Comparison of ENCODE assay signal across 8 mouse cellular contexts in genomic region chr10:41519640-41520409, GRCm38 (mm10). TPM values are rescaled to one million over a fixed set of nuclear protein-coding genes. Genes with fewer than 3 reads are reported as not detected.
A peak's percentile ranks its signal among the peaks of the same experiment; 100 is the strongest.
DNase-seq lines count a peak whose midpoint lies in the region; ATAC-seq lines count a peak whose summit lies in the region.

No protein-coding gene starts in this region.

- H3K36me3 ChIP-seq in embryonic facial prominence, embryonic 13.5 days = peaks cover 12% of the 10 kb centered on the region; the same call in 1 of the 2 replicates
- peaks cover 24% of the 10 kb centered on the region for H3K36me3 ChIP-seq in heart, embryonic 13.5 days
- peaks cover 13% of the 10 kb centered on the region for H3K36me3 ChIP-seq in liver, embryonic 15.5 days (replicated peaks)
- no peaks in the 10 kb centered on the region for H3K36me3 ChIP-seq in neural tube, embryonic 14.5 days (ENCODE audit: control insufficient read depth, insufficient read depth, low read length)

- H3K4me3 ChIP-seq in embryonic facial prominence, embryonic 13.5 days = peak overlapping the region; percentile 72
- peak overlapping the region; percentile 95 for H3K4me3 ChIP-seq in heart, embryonic 13.5 days
- H3K4me3 ChIP-seq in liver, embryonic 15.5 days (replicated peaks) = peak overlapping the region; percentile 99
- H3K4me3 ChIP-seq in neural tube, embryonic 14.5 days (ENCODE audit: low read depth, low read length) = peak overlapping the region; percentile 75

- H3K27me3 ChIP-seq in embryonic facial prominence, embryonic 13.5 days = no peaks in the 10 kb centered on the region
- H3K27me3 ChIP-seq in heart, embryonic 13.5 days (replicated peaks) = no peaks in the 10 kb centered on the region
- H3K27me3 ChIP-seq in liver, embryonic 15.5 days = no peaks in the 10 kb centered on the region
- H3K27me3 ChIP-seq in neural tube, embryonic 14.5 days (ENCODE audit: control insufficient read depth, insufficient read depth, low read length) = no peaks in the 10 kb centered on the region

- no peak; the same call in 1 of the 2 replicates for ATAC-seq in embryonic facial prominence, embryonic 13.5 days (ENCODE audit: insufficient number of reproducible peaks, insufficient read depth, low FRiP score, low TSS enrichment, low read depth)
- ATAC-seq in heart, embryonic 13.5 days (ENCODE audit: extremely low read depth, insufficient number of reproducible peaks, low FRiP score, low TSS enrichment) = peak; percentile 45
- ATAC-seq in liver, embryonic 15.5 days (ENCODE audit: insufficient read depth) = peak; percentile 38
- peak; percentile 6; the same call in 1 of the 2 replicates for ATAC-seq in neural tube, embryonic 14.5 days (ENCODE audit: low read depth)

- peaks cover 18% of the 10 kb centered on the region for H3K4me1 ChIP-seq in embryonic facial prominence, embryonic 13.5 days
- peaks cover 36% of the 10 kb centered on the region for H3K4me1 ChIP-seq in heart, embryonic 13.5 days
- peaks cover 32% of the 10 kb centered on the region for H3K4me1 ChIP-seq in liver, embryonic 15.5 days (replicated peaks)
- H3K4me1 ChIP-seq in neural tube, embryonic 14.5 days (ENCODE audit: control insufficient read depth, insufficient read depth, low read length) = peaks cover 15% of the 10 kb centered on the region

- peak overlapping the region; percentile 97 for H3K27ac ChIP-seq in embryonic facial prominence, embryonic 13.5 days
- peak overlapping the region; percentile 97 for H3K27ac ChIP-seq in heart, embryonic 13.5 days (replicated peaks)
- H3K27ac ChIP-seq in liver, embryonic 15.5 days (replicated peaks) = peak overlapping the region; percentile 93
- peak overlapping the region; percentile 100 for H3K27ac ChIP-seq in neural tube, embryonic 14.5 days (ENCODE audit: low read depth, low read length)

- DNase-seq in B cell, adult 2 months = peak; percentile 70 to 77
- peak; percentile 75 for DNase-seq in R1 (ENCODE audit: low read depth, low spot score)
- peak; percentile 65 for DNase-seq in kidney, postnatal 14 days
- DNase-seq in urinary bladder, postnatal 10 days (ENCODE audit: low spot score) = peak; percentile 14

- H3K9me3 ChIP-seq in embryonic facial prominence, embryonic 13.5 days = no peaks in the 10 kb centered on the region
- no peaks in the 10 kb centered on the region for H3K9me3 ChIP-seq in heart, embryonic 13.5 days
- H3K9me3 ChIP-seq in liver, embryonic 15.5 days (replicated peaks) = no peaks in the 10 kb centered on the region
- no peaks in the 10 kb centered on the region for H3K9me3 ChIP-seq in neural tube, embryonic 14.5 days (ENCODE audit: control insufficient read depth, low read length)

- WGBS in embryonic facial prominence, embryonic 13.5 days = under 1% methylated on average over 65 of the region's 65 CpGs
- whole genome bisulfite sequencing in heart, embryonic 13.5 days = under 1% methylated on average over 61 of the region's 65 CpGs
- under 1% methylated on average over 65 of the region's 65 CpGs for WGBS in liver, embryonic 15.5 days (ENCODE audit: insufficient replicate concordance)
- WGBS in neural tube, embryonic 14.5 days = under 1% methylated on average over 65 of the region's 65 CpGs

- peak overlapping the region; percentile 84 for H3K4me2 ChIP-seq in embryonic facial prominence, embryonic 13.5 days
- H3K4me2 ChIP-seq in heart, embryonic 13.5 days = peak overlapping the region; percentile 94
- H3K4me2 ChIP-seq in liver, embryonic 15.5 days = peak overlapping the region; percentile 83
- H3K4me2 ChIP-seq in neural tube, embryonic 14.5 days (ENCODE audit: low read depth, low read length) = peak overlapping the region; percentile 73

- peak overlapping the region; percentile 86 for H3K9ac ChIP-seq in embryonic facial prominence, embryonic 13.5 days
- peak overlapping the region; percentile 99 for H3K9ac ChIP-seq in heart, embryonic 13.5 days
- H3K9ac ChIP-seq in liver, embryonic 15.5 days = peak overlapping the region; percentile 98
- H3K9ac ChIP-seq in neural tube, embryonic 14.5 days (replicated peaks; ENCODE audit: low read depth, low read length) = peak overlapping the region; percentile 88

RNA-seq across cellular contexts. Expression of gene Cd164, which starts 0.6 kb away (rescaled TPM):
- 154 and 165 TPM in 2 replicates for polyA plus RNA-seq in embryonic facial prominence, embryonic 13.5 days (2015; fragmentation: Nextera tagmentation; extraction: Ambion mirVana)
- polyA plus RNA-seq in heart, embryonic 13.5 days (2015; fragmentation: Nextera tagmentation; extraction: Ambion mirVana) = 166 and 169 TPM in 2 replicates
- 57.8 and 61.8 TPM in 2 replicates for polyA plus RNA-seq in liver, embryonic 15.5 days (2015; fragmentation: Nextera tagmentation; extraction: Ambion mirVana)
- 44.6 and 65.9 TPM in 2 replicates for polyA plus RNA-seq in neural tube, embryonic 14.5 days (2014; fragmentation: Nextera tagmentation; extraction: Ambion mirVana)

RNA-seq across cellular contexts. Expression of gene Ppil6, which starts 29.6 kb away (rescaled TPM):
- polyA plus RNA-seq in embryonic facial prominence, embryonic 13.5 days (2015; fragmentation: Nextera tagmentation; extraction: Ambion mirVana) = 0.50 and 0.63 TPM in 2 replicates
- 1.1 and 1.3 TPM in 2 replicates for polyA plus RNA-seq in heart, embryonic 13.5 days (2015; fragmentation: Nextera tagmentation; extraction: Ambion mirVana)
- 0.12 and 0.20 TPM in 2 replicates for polyA plus RNA-seq in liver, embryonic 15.5 days (2015; fragmentation: Nextera tagmentation; extraction: Ambion mirVana)
- 1.7 and 3.5 TPM in 2 replicates for polyA plus RNA-seq in neural tube, embryonic 14.5 days (2014; fragmentation: Nextera tagmentation; extraction: Ambion mirVana)

RNA-seq across cellular contexts. Expression of gene Smpd2, which starts 29.7 kb away (rescaled TPM):
- 54.7 and 60.6 TPM in 2 replicates for polyA plus RNA-seq in embryonic facial prominence, embryonic 13.5 days (2015; fragmentation: Nextera tagmentation; extraction: Ambion mirVana)
- polyA plus RNA-seq in heart, embryonic 13.5 days (2015; fragmentation: Nextera tagmentation; extraction: Ambion mirVana) = 46.3 and 48.4 TPM in 2 replicates
- polyA plus RNA-seq in liver, embryonic 15.5 days (2015; fragmentation: Nextera tagmentation; extraction: Ambion mirVana) = 11.4 and 11.8 TPM in 2 replicates
- polyA plus RNA-seq in neural tube, embryonic 14.5 days (2014; fragmentation: Nextera tagmentation; extraction: Ambion mirVana) = 30.6 and 34.3 TPM in 2 replicates

RNA-seq across cellular contexts. Expression of gene Mical1, which starts 43.7 kb away (rescaled TPM):
- polyA plus RNA-seq in embryonic facial prominence, embryonic 13.5 days (2015; fragmentation: Nextera tagmentation; extraction: Ambion mirVana) = 46.8 and 51.2 TPM in 2 replicates
- polyA plus RNA-seq in heart, embryonic 13.5 days (2015; fragmentation: Nextera tagmentation; extraction: Ambion mirVana) = 33.4 and 33.8 TPM in 2 replicates
- polyA plus RNA-seq in liver, embryonic 15.5 days (2015; fragmentation: Nextera tagmentation; extraction: Ambion mirVana) = 4.3 and 4.8 TPM in 2 replicates
- polyA plus RNA-seq in neural tube, embryonic 14.5 days (2014; fragmentation: Nextera tagmentation; extraction: Ambion mirVana) = 19.8 and 31.9 TPM in 2 replicates

Comparison
In these comparisons a context has a peak if more than half of its experiments do, and no peak if none do; other contexts are left out.
1. DNase-seq: peak in every context shown above with its lines; median percentile 75 in R1; 74 in B cell, adult 2 months; 65 in kidney, postnatal 14 days; 14 in urinary bladder, postnatal 10 days.